Mouse (Mus musculus): ENCODE results near the gene Shd. TPM values are rescaled to one million over a fixed set of nuclear protein-coding genes. Genes with fewer than 3 reads are reported as not detected.

Shd gene
- total RNA-seq, 1 experiment: 1.5 TPM

DNA sequence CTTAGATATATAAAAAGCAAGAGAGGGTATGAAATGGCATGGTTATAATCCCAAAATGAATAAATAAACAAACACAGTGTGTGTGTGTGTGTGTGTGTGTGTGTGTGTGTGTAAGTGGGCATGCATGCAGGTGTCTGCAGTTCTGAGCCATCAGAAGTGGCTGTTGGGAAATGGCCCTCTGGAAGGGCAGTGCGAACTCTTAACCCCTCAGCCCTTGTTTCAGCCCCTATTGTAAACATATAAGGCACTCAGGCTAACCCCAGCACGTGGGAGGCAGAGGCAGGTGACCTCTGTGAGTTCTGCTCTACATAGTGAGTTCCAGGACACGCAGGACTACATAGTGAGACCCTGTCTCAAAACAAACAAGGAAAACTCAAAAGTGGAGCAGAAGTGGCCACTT is 7.0 kb downstream of the Shd start:
- Histone ChIP-seq H3K4me3 (ENCODE audit: insufficient read depth in 1 of 2, low read depth in 1 of 2, low read length in 2 of 2, poor library complexity in 1 of 2, severe bottlenecking in 1 of 2) (no peak overlapping the region), H3K27ac (ENCODE audit: insufficient read depth, low read depth, low read length, poor library complexity, severe bottlenecking) (no peak overlapping the region), H3K9ac (ENCODE audit: insufficient read depth, low read depth, low read length, poor library complexity, severe bottlenecking) (no peak overlapping the region), H3K9me3 (ENCODE audit: control insufficient read depth, insufficient read depth, low read depth, low read length) (no peaks in the 10 kb centered on the region), H3K36me3 (ENCODE audit: control insufficient read depth, insufficient read depth, low read length, poor library complexity, severe bottlenecking) (no peaks in the 10 kb centered on the region), H3K4me1 (ENCODE audit: control insufficient read depth in 2 of 2, insufficient read depth in 2 of 2, low read length in 2 of 2, poor library complexity in 1 of 2) (peaks cover 0 to 6% of the 10 kb centered on the region in 2 experiments; a peak in 1 of 4 replicates)
- DNase-seq (ENCODE audit: low read depth, low spot score): no peak
- in situ Hi-C loops (cut with MboI; ENCODE audit: low sequenced_read_pairs in 2 of 2, unreplicated experiment in 2 of 2): no loop called here
- no peak for TF ChIP-seq CHD2 (IDR thresholded peaks at IDR 0.05; ENCODE audit: low read depth, low read length)
- no peak for TF ChIP-seq ZC3H11A (IDR thresholded peaks at IDR 0.05; ENCODE audit: borderline replicate concordance, low read depth, low read length)
- TF ChIP-seq MAFK (IDR thresholded peaks at IDR 0.05; ENCODE audit: insufficient read depth, low read depth, low read length): no peak
- no peak for TF ChIP-seq ZNF384 (IDR thresholded peaks at IDR 0.05; ENCODE audit: low read depth, low read length)

DNA sequence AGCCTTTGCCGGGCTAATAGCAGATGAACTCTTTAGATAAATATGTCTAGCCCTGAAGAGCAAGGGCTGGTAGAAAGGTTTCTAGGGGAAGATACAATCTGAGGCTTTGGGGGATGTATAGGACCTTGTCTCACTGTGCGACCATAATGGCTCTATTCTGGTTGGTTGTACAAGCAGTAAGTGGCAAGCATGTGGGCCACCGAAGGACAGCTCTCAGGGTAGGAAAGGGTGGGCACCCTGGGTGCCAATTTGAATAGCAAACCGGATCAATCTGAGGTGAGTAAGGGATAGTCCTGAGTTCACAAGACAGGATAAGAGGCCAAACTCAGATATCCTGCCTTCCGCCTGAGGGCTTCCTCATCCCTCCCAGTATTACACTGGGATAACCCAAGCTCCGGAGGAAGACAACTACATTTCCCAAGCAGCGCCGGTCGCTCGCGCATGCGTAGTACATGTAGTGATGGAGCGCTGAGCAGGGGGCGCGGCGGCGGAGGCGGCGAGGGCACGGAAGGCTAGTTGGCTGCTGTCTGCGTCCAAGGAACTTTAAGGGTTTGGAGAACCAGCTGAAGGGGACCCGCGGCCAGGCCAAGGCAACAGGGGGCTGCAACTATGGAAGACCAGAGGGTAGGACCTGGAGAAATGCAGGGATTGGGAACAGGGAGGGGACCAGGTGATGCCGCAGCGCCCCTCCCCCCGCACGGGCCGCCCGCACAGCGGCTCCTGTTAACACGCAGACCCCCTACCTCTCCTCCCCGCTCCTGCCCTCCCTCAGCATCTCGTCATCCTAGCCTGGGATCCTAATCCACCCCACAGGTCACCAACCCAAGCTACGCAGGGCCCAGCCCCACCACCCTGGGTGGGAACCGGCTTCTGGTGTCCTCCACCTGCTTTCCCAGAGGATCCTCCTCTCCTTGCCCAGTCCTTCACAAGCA is 16.0 kb downstream of the Shd start, which contains the start of gene Fsd1:
Fsd1 (plus strand) TSS at position 480 of the 932 bp plus-strand sequence.
- H3K9me3 ChIP-seq (ENCODE audit: control insufficient read depth, insufficient read depth, low read depth, low read length): no peaks in the 10 kb centered on the region
- H3K4me1 ChIP-seq (ENCODE audit: control insufficient read depth in 2 of 2, insufficient read depth in 2 of 2, low read length in 2 of 2, poor library complexity in 1 of 2): no peaks in the 10 kb centered on the region; a peak in 1 of 4 replicates
- peak within 1 kb of the TSS; percentile 47 for H3K9ac ChIP-seq (ENCODE audit: insufficient read depth, low read depth, low read length, poor library complexity, severe bottlenecking)
- no peak for DNase-seq (ENCODE audit: low read depth, low spot score)
- in situ Hi-C loops (cut with MboI; ENCODE audit: low sequenced_read_pairs in 2 of 2, unreplicated experiment in 2 of 2): no loop called here
- H3K4me3 ChIP-seq (ENCODE audit: insufficient read depth in 1 of 2, low read depth in 1 of 2, low read length in 2 of 2, poor library complexity in 1 of 2, severe bottlenecking in 1 of 2): peak within 1 kb of the TSS; percentile 67 to 84
- H3K36me3 ChIP-seq (ENCODE audit: control insufficient read depth, insufficient read depth, low read length, poor library complexity, severe bottlenecking): no peaks in the 10 kb centered on the region; the same call in 1 of the 2 replicates
- no peak within 1 kb of the TSS for H3K27ac ChIP-seq (ENCODE audit: insufficient read depth, low read depth, low read length, poor library complexity, severe bottlenecking)
- no peak for TF ChIP-seq ZNF384 (IDR thresholded peaks at IDR 0.05; ENCODE audit: low read depth, low read length)
- TF ChIP-seq CHD2 (IDR thresholded peaks at IDR 0.05; ENCODE audit: low read depth, low read length): no peak
- peak; percentile 88 for TF ChIP-seq HCFC1 (IDR thresholded peaks at IDR 0.05; ENCODE audit: borderline replicate concordance, insufficient read depth, low read length)

GRCm38 (mm10) chr17:55990278-55990898 is 20.1 kb downstream of the Shd start:
- H3K4me3 ChIP-seq (ENCODE audit: insufficient read depth in 1 of 2, low read depth in 1 of 2, low read length in 2 of 2, poor library complexity in 1 of 2, severe bottlenecking in 1 of 2): no peak overlapping the region
- TF ChIP-seq ZC3H11A (IDR thresholded peaks at IDR 0.05; ENCODE audit: borderline replicate concordance, low read depth, low read length): no peak
- TF ChIP-seq MAFK (IDR thresholded peaks at IDR 0.05; ENCODE audit: insufficient read depth, low read depth, low read length): no peak
- TF ChIP-seq HCFC1 (IDR thresholded peaks at IDR 0.05; ENCODE audit: borderline replicate concordance, insufficient read depth, low read length): no peak
- TF ChIP-seq ZNF384 (IDR thresholded peaks at IDR 0.05; ENCODE audit: low read depth, low read length): no peak
- TF ChIP-seq CHD2 (IDR thresholded peaks at IDR 0.05; ENCODE audit: low read depth, low read length): no peak
- no peaks in the 10 kb centered on the region for H3K9me3 ChIP-seq (ENCODE audit: control insufficient read depth, insufficient read depth, low read depth, low read length)
- in situ Hi-C loops (cut with MboI; ENCODE audit: low sequenced_read_pairs in 2 of 2, unreplicated experiment in 2 of 2): no loop called here
- H3K36me3 ChIP-seq (ENCODE audit: control insufficient read depth, insufficient read depth, low read length, poor library complexity, severe bottlenecking): peaks cover 2% of the 10 kb centered on the region; the same call in 1 of the 2 replicates
- no peaks in the 10 kb centered on the region; a peak in 1 of 4 replicates for H3K4me1 ChIP-seq (ENCODE audit: control insufficient read depth in 2 of 2, insufficient read depth in 2 of 2, low read length in 2 of 2, poor library complexity in 1 of 2)
- H3K27ac ChIP-seq (ENCODE audit: insufficient read depth, low read depth, low read length, poor library complexity, severe bottlenecking): no peak overlapping the region
- no peak for DNase-seq (ENCODE audit: low read depth, low spot score)
- no peak overlapping the region for H3K9ac ChIP-seq (ENCODE audit: insufficient read depth, low read depth, low read length, poor library complexity, severe bottlenecking)

DNA sequence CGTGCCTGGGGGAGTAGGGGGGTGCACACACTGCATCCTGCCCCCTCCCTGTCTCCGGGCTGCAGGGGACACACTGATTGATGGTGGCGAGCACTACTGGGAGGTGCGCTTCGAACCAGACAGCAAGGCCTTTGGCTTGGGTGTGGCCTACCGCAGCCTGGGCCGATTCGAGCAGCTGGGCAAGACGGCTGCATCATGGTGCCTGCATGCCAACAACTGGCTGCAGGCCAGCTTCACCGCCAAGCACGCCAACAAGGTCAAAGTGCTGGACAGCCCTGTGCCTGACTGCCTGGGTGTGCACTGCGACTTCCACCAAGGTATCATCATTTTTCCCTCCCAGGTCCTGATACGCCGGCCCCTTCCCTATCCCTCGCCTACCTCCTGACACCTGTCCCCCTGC is 25.7 kb downstream of the Shd start:
- in situ Hi-C loops (cut with MboI; ENCODE audit: low sequenced_read_pairs in 2 of 2, unreplicated experiment in 2 of 2): no loop called here
- TF ChIP-seq MAFK (IDR thresholded peaks at IDR 0.05; ENCODE audit: insufficient read depth, low read depth, low read length) (no peak), HCFC1 (IDR thresholded peaks at IDR 0.05; ENCODE audit: borderline replicate concordance, insufficient read depth, low read length) (no peak), ZC3H11A (IDR thresholded peaks at IDR 0.05; ENCODE audit: borderline replicate concordance, low read depth, low read length) (no peak), ZNF384 (IDR thresholded peaks at IDR 0.05; ENCODE audit: low read depth, low read length) (no peak), CHD2 (IDR thresholded peaks at IDR 0.05; ENCODE audit: low read depth, low read length) (no peak)
- no peak for DNase-seq (ENCODE audit: low read depth, low spot score)
- Histone ChIP-seq H3K36me3 (ENCODE audit: control insufficient read depth, insufficient read depth, low read length, poor library complexity, severe bottlenecking) (peaks cover 3% of the 10 kb centered on the region; the same call in 1 of the 2 replicates), H3K9me3 (ENCODE audit: control insufficient read depth, insufficient read depth, low read depth, low read length) (no peaks in the 10 kb centered on the region), H3K27ac (ENCODE audit: insufficient read depth, low read depth, low read length, poor library complexity, severe bottlenecking) (no peak overlapping the region), H3K4me3 (ENCODE audit: insufficient read depth in 1 of 2, low read depth in 1 of 2, low read length in 2 of 2, poor library complexity in 1 of 2, severe bottlenecking in 1 of 2) (peak overlapping the region in 1 of 2 experiments; percentile 14; a peak in 1 of 4 replicates), H3K4me1 (ENCODE audit: control insufficient read depth in 2 of 2, insufficient read depth in 2 of 2, low read length in 2 of 2, poor library complexity in 1 of 2) (peaks cover 0 to 5% of the 10 kb centered on the region in 2 experiments; a peak in 1 of 4 replicates), H3K9ac (ENCODE audit: insufficient read depth, low read depth, low read length, poor library complexity, severe bottlenecking) (0 out of 2 replicates have a peak overlapping the region, but pooled peaks have one; percentile 3)
